Mouse (Mus musculus): ENCODE results near the gene Tango6. TPM values are rescaled to one million over a fixed set of nuclear protein-coding genes. Genes with fewer than 3 reads are reported as not detected.

Gene Tango6
- 20.7 TPM for total RNA-seq (2023)

DNA sequence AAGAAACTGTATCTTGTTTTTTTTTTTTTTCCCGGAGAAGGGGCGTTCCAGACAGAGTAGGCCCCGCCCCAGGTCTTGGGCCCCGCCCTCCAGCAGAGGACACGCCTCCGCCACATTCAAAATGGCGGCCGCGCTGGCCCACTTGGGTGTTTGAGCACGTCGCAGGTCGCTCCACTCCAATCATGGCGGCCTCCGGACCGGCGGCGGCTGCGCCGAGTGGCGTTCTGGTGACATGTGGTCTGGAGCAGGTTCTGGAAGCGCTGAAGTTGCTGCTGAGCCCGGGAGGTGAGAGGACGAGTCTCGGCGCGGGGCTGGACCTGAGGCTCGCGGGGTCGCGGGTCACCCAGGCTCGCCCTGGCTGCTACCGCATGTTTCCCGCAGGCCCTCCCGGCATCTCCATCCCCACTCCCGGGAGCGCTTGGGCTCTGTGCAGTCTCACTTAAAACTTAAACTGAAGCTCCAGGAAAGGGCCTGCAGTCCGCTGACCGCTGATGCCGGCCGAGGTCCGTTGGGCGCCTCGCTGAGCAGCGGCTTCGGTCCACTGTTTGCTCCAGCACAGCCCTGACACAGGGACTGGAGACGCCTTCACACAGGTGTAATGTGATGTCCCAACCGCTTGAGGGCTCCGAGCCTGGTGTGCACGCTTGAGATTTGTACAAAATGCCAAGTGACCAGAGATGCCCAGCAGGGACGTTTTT lies at the start of gene Tango6:
Gene Tango6 (plus strand): TSS at position 98 of the 698 bp plus-strand sequence.

GRCm38 (mm10) chr8:106870051-106870450 lies 187.2 kb downstream of the Tango6 start, which contains the start of gene Has3:
Gene Has3, plus strand, starts transcription at chr8:106870242.

GRCm38 (mm10) chr8:106893481-106894156 lies 210.8 kb downstream of the Tango6 start, which contains the start of gene Utp4:
Gene Utp4, plus strand, starts transcription at chr8:106893636.

Other genes starting within 250 kb of the Tango6 start
- not detected for gene 6030452D12Rik, start 182.5 kb upstream of the Tango6 start, total RNA-seq (2023)
- gene Cdh3, start 172.2 kb upstream of the Tango6 start, total RNA-seq (2023): 0.12 TPM
- gene Gm10073, start 109.6 kb upstream of the Tango6 start, total RNA-seq (2023): 536 TPM
- 0.62 TPM for gene Cdh1, start 79.7 kb upstream of the Tango6 start, total RNA-seq (2023)
- 0.68 TPM for gene Has3, start 187.2 kb downstream of the Tango6 start, total RNA-seq (2023)
- 52.8 TPM for gene Utp4, start 210.6 kb downstream of the Tango6 start, total RNA-seq (2023)